Mouse (Mus musculus): Measurements from ENCODE around the gene Unc13b. TPM values are rescaled to one million over a fixed set of nuclear protein-coding genes. Genes with fewer than 3 reads are reported as not detected.

Unc13b gene
- polyA plus RNA-seq, 1 experiment from 2014 or later: 10.2 TPM

- Histone ChIP-seq H3K4me1 (replicated peaks; ENCODE audit: control insufficient read depth, insufficient read depth, low read length) (no peaks in the 10 kb centered on the region), H3K4me3 (ENCODE audit: low read depth, low read length) (no peak overlapping the region), H3K27ac (ENCODE audit: low read depth) (no peak overlapping the region), H3K9me3 (ENCODE audit: control insufficient read depth, low read length) (no peaks in the 10 kb centered on the region), H3K4me2 (ENCODE audit: low read length) (no peak overlapping the region), H3K27me3 (replicated peaks; ENCODE audit: control insufficient read depth, insufficient read depth, low read length) (no peaks in the 10 kb centered on the region), H3K9ac (ENCODE audit: low read length) (no peak overlapping the region), H3K36me3 (ENCODE audit: control insufficient read depth, insufficient read depth, low read length) (no peaks in the 10 kb centered on the region)
- WGBS: 74% methylated on average over 3 of the region's 3 CpGs
- DNase-seq (ENCODE audit: low spot score) (no peak), ATAC-seq (replicated peaks; ENCODE audit: low FRiP score, low TSS enrichment, low read depth) (no peak)
These were observed 104.5 kb downstream of the Unc13b start for GRCm38 (mm10) chr4:43163205-43163604.

- no peaks in the 10 kb centered on the region for H3K36me3 ChIP-seq (ENCODE audit: control insufficient read depth, insufficient read depth, low read length)
- H3K4me3 ChIP-seq (ENCODE audit: low read depth, low read length): no peak overlapping the region
- 83% methylated on average over 12 of the region's 12 CpGs for WGBS
- H3K4me1 ChIP-seq (replicated peaks; ENCODE audit: control insufficient read depth, insufficient read depth, low read length): no peaks in the 10 kb centered on the region
- no peaks in the 10 kb centered on the region for H3K27me3 ChIP-seq (replicated peaks; ENCODE audit: control insufficient read depth, insufficient read depth, low read length)
- DNase-seq (ENCODE audit: low spot score): no peak
- no peaks in the 10 kb centered on the region for H3K9me3 ChIP-seq (ENCODE audit: control insufficient read depth, low read length)
- ATAC-seq (replicated peaks; ENCODE audit: low FRiP score, low TSS enrichment, low read depth): no peak
- no peak overlapping the region for H3K27ac ChIP-seq (ENCODE audit: low read depth)
- no peak overlapping the region for H3K9ac ChIP-seq (ENCODE audit: low read length)
- H3K4me2 ChIP-seq (ENCODE audit: low read length): no peak overlapping the region
These were observed 106.8 kb downstream of the Unc13b start for GRCm38 (mm10) chr4:43165403-43166005.

GRCm38 (mm10) chr4:43170028-43170427, 111.3 kb downstream of the Unc13b start:
- Histone ChIP-seq H3K27ac (ENCODE audit: low read depth) (no peak overlapping the region), H3K4me1 (replicated peaks; ENCODE audit: control insufficient read depth, insufficient read depth, low read length) (no peaks in the 10 kb centered on the region), H3K4me2 (ENCODE audit: low read length) (no peak overlapping the region), H3K36me3 (ENCODE audit: control insufficient read depth, insufficient read depth, low read length) (no peaks in the 10 kb centered on the region), H3K4me3 (ENCODE audit: low read depth, low read length) (no peak overlapping the region), H3K9me3 (ENCODE audit: control insufficient read depth, low read length) (no peaks in the 10 kb centered on the region), H3K9ac (ENCODE audit: low read length) (no peak overlapping the region), H3K27me3 (replicated peaks; ENCODE audit: control insufficient read depth, insufficient read depth, low read length) (no peaks in the 10 kb centered on the region)
- WGBS: 85% methylated on average over 3 of the region's 3 CpGs
- no peak for ATAC-seq (replicated peaks; ENCODE audit: low FRiP score, low TSS enrichment, low read depth)
- no peak for DNase-seq (ENCODE audit: low spot score)

- ATAC-seq (replicated peaks; ENCODE audit: low FRiP score, low TSS enrichment, low read depth): no peak
- no peak overlapping the region for H3K27ac ChIP-seq (ENCODE audit: low read depth)
These were observed 118.4 kb downstream of the Unc13b start for GRCm38 (mm10) chr4:43177126-43177525.

GRCm38 (mm10) chr4:43182474-43183168, 123.9 kb downstream of the Unc13b start:
- no peak overlapping the region for H3K27ac ChIP-seq (ENCODE audit: low read depth)
- no peaks in the 10 kb centered on the region for H3K27me3 ChIP-seq (replicated peaks; ENCODE audit: control insufficient read depth, insufficient read depth, low read length)
- no peaks in the 10 kb centered on the region for H3K4me1 ChIP-seq (replicated peaks; ENCODE audit: control insufficient read depth, insufficient read depth, low read length)
- DNase-seq (ENCODE audit: low spot score) (no peak), ATAC-seq (replicated peaks; ENCODE audit: low FRiP score, low TSS enrichment, low read depth) (no peak)
- no peak overlapping the region for H3K9ac ChIP-seq (ENCODE audit: low read length)
- no peak overlapping the region for H3K4me3 ChIP-seq (ENCODE audit: low read depth, low read length)
- 89% methylated on average over 8 of the region's 8 CpGs for WGBS
- no peaks in the 10 kb centered on the region for H3K9me3 ChIP-seq (ENCODE audit: control insufficient read depth, low read length)
- no peaks in the 10 kb centered on the region for H3K36me3 ChIP-seq (ENCODE audit: control insufficient read depth, insufficient read depth, low read length)
- no peak overlapping the region for H3K4me2 ChIP-seq (ENCODE audit: low read length)

More at GRCm38 (mm10) chr4:43177126-43177525, 118.4 kb downstream of the Unc13b start:
- WGBS: 74% methylated on average over 2 of the region's 2 CpGs
- Histone ChIP-seq H3K27me3 (replicated peaks; ENCODE audit: control insufficient read depth, insufficient read depth, low read length) (no peaks in the 10 kb centered on the region), H3K4me3 (ENCODE audit: low read depth, low read length) (no peak overlapping the region), H3K4me1 (replicated peaks; ENCODE audit: control insufficient read depth, insufficient read depth, low read length) (no peaks in the 10 kb centered on the region), H3K9me3 (ENCODE audit: control insufficient read depth, low read length) (no peaks in the 10 kb centered on the region), H3K9ac (ENCODE audit: low read length) (no peak overlapping the region), H3K4me2 (ENCODE audit: low read length) (no peak overlapping the region), H3K36me3 (ENCODE audit: control insufficient read depth, insufficient read depth, low read length) (no peaks in the 10 kb centered on the region)
- no peak for DNase-seq (ENCODE audit: low spot score)

- Histone ChIP-seq H3K9ac (ENCODE audit: low read length) (no peak overlapping the region), H3K4me2 (ENCODE audit: low read length) (no peak overlapping the region), H3K36me3 (ENCODE audit: control insufficient read depth, insufficient read depth, low read length) (no peaks in the 10 kb centered on the region), H3K9me3 (ENCODE audit: control insufficient read depth, low read length) (no peaks in the 10 kb centered on the region), H3K27me3 (replicated peaks; ENCODE audit: control insufficient read depth, insufficient read depth, low read length) (no peaks in the 10 kb centered on the region), H3K4me3 (ENCODE audit: low read depth, low read length) (no peak overlapping the region), H3K4me1 (replicated peaks; ENCODE audit: control insufficient read depth, insufficient read depth, low read length) (no peaks in the 10 kb centered on the region), H3K27ac (ENCODE audit: low read depth) (no peak overlapping the region)
- ATAC-seq (replicated peaks; ENCODE audit: low FRiP score, low TSS enrichment, low read depth) (no peak), DNase-seq (ENCODE audit: low spot score) (no peak)
- 83% methylated on average over 2 of the region's 2 CpGs for WGBS
These were observed 128.7 kb downstream of the Unc13b start for GRCm38 (mm10) chr4:43187439-43187838.

- Histone ChIP-seq H3K4me1 (replicated peaks; ENCODE audit: control insufficient read depth, insufficient read depth, low read length) (no peaks in the 10 kb centered on the region), H3K9me3 (ENCODE audit: control insufficient read depth, low read length) (no peaks in the 10 kb centered on the region), H3K4me3 (ENCODE audit: low read depth, low read length) (no peak overlapping the region), H3K27me3 (replicated peaks; ENCODE audit: control insufficient read depth, insufficient read depth, low read length) (no peaks in the 10 kb centered on the region), H3K9ac (ENCODE audit: low read length) (no peak overlapping the region), H3K4me2 (ENCODE audit: low read length) (no peak overlapping the region), H3K36me3 (ENCODE audit: control insufficient read depth, insufficient read depth, low read length) (no peaks in the 10 kb centered on the region), H3K27ac (ENCODE audit: low read depth) (no peak overlapping the region)
- ATAC-seq (replicated peaks; ENCODE audit: low FRiP score, low TSS enrichment, low read depth) (no peak), DNase-seq (ENCODE audit: low spot score) (no peak)
- WGBS: 91% methylated on average over 5 of the region's 5 CpGs
These were observed 130.6 kb downstream of the Unc13b start for GRCm38 (mm10) chr4:43189381-43189780.

- H3K36me3 ChIP-seq (ENCODE audit: control insufficient read depth, insufficient read depth, low read length): no peaks in the 10 kb centered on the region
- no peaks in the 10 kb centered on the region for H3K27me3 ChIP-seq (replicated peaks; ENCODE audit: control insufficient read depth, insufficient read depth, low read length)
- DNase-seq (ENCODE audit: low spot score) (no peak), ATAC-seq (replicated peaks; ENCODE audit: low FRiP score, low TSS enrichment, low read depth) (no peak)
- H3K4me1 ChIP-seq (replicated peaks; ENCODE audit: control insufficient read depth, insufficient read depth, low read length): no peaks in the 10 kb centered on the region; the same call in 1 of the 2 replicates
- 0 out of 2 replicates have a peak, but pooled peaks cover 3% of the 10 kb centered on the region for H3K9me3 ChIP-seq (ENCODE audit: control insufficient read depth, low read length)
- 80% methylated on average over 2 of the region's 2 CpGs for WGBS
- H3K4me2 ChIP-seq (ENCODE audit: low read length): no peak overlapping the region
- no peak overlapping the region for H3K4me3 ChIP-seq (ENCODE audit: low read depth, low read length)
- H3K9ac ChIP-seq (ENCODE audit: low read length): no peak overlapping the region
- no peak overlapping the region for H3K27ac ChIP-seq (ENCODE audit: low read depth)
These were observed 146.2 kb downstream of the Unc13b start for GRCm38 (mm10) chr4:43204946-43205345.

- Histone ChIP-seq H3K27ac (ENCODE audit: low read depth) (no peak overlapping the region), H3K4me1 (replicated peaks; ENCODE audit: control insufficient read depth, insufficient read depth, low read length) (no peaks in the 10 kb centered on the region; the same call in 1 of the 2 replicates), H3K4me3 (ENCODE audit: low read depth, low read length) (no peak overlapping the region), H3K27me3 (replicated peaks; ENCODE audit: control insufficient read depth, insufficient read depth, low read length) (no peaks in the 10 kb centered on the region), H3K36me3 (ENCODE audit: control insufficient read depth, insufficient read depth, low read length) (no peaks in the 10 kb centered on the region), H3K9me3 (ENCODE audit: control insufficient read depth, low read length) (0 out of 2 replicates have a peak, but pooled peaks cover 3% of the 10 kb centered on the region), H3K4me2 (ENCODE audit: low read length) (no peak overlapping the region), H3K9ac (ENCODE audit: low read length) (no peak overlapping the region)
- no peak for ATAC-seq (replicated peaks; ENCODE audit: low FRiP score, low TSS enrichment, low read depth)
- no peak for DNase-seq (ENCODE audit: low spot score)
- WGBS: 68% methylated on average over 4 of the region's 4 CpGs
These were observed 146.8 kb downstream of the Unc13b start for GRCm38 (mm10) chr4:43205571-43205970.

Measured in intestine, embryonic 14.5 days (tissue).